Mouse (Mus musculus) brain, embryonic 14.5 days (tissue): ENCODE results near the gene Chad. TPM values are rescaled to one million over a fixed set of nuclear protein-coding genes. Genes with fewer than 3 reads are reported as not detected.

Experiments used
- DNase-seq: peaks from one replicate; pipeline ENCODE4 v3.0.0-alpha.2; 2011; ENCODE audit warnings: low read depth
- CTCF ChIP-seq: fragments of 200-500 bp; IDR thresholded peaks from 2 replicates; pipeline ENCODE4 v1.5.1; 2012; ENCODE audit warnings: inconsistent platforms, mild to moderate bottlenecking, moderate library complexity, borderline replicate concordance; ENCODE audit not compliant: insufficient read depth, insufficient read length; ENCODE audit errors: extremely low read depth
- POLR2A ChIP-seq: fragments of 200-500 bp; IDR thresholded peaks from 2 replicates; pipeline ENCODE4 v1.6.1; 2012; ENCODE audit warnings: mild to moderate bottlenecking, inconsistent platforms, borderline replicate concordance; ENCODE audit not compliant: poor library complexity, insufficient read depth, insufficient read length, severe bottlenecking; ENCODE audit errors: extremely low read depth
- polyA plus RNA-seq: library from polyadenylated mRNA; depleted of rRNA; stranded (reverse); fragments of >200 nt; gene quantifications from 2 replicates; pipeline ENCODE4 v1.2.3, GENCODE M21; 2012

Chad gene
- polyA plus RNA-seq, 1 experiment = 0.44 TPM

GRCm38 (mm10) chr11:94571850-94572249 is 7.0 kb downstream of the Chad start:
- no peak for DNase-seq
- TF ChIP-seq POLR2A (no peak), CTCF (no peak)

- no peak; the same call in 1 of the 2 replicates for TF ChIP-seq CTCF
- no peak for TF ChIP-seq POLR2A
- no peak for DNase-seq
Measured at GRCm38 (mm10) chr11:94574560-94574959, 9.7 kb downstream of the Chad start.

GRCm38 (mm10) chr11:94575036-94575435 is 10.2 kb downstream of the Chad start:
- no peak for DNase-seq
- TF ChIP-seq POLR2A = no peak
- no peak for TF ChIP-seq CTCF

- DNase-seq = no peak
- TF ChIP-seq POLR2A = no peak
Measured at GRCm38 (mm10) chr11:94576361-94576760, 11.5 kb downstream of the Chad start.

GRCm38 (mm10) chr11:94580111-94580740 is 15.4 kb downstream of the Chad start:
- DNase-seq = no peak
- no peak for TF ChIP-seq CTCF

GRCm38 (mm10) chr11:94585091-94585490 is 20.2 kb downstream of the Chad start:
- TF ChIP-seq POLR2A (no peak), CTCF (no peak)

GRCm38 (mm10) chr11:94587511-94587910 is 22.7 kb downstream of the Chad start:
- TF ChIP-seq CTCF = no peak
- DNase-seq = no peak

More at GRCm38 (mm10) chr11:94585091-94585490, 20.2 kb downstream of the Chad start:
- DNase-seq = no peak

- no peak for TF ChIP-seq CTCF
- no peak for TF ChIP-seq POLR2A
- no peak for DNase-seq
Measured at GRCm38 (mm10) chr11:94596311-94596852, 31.5 kb downstream of the Chad start.

- DNase-seq = no peak
- no peak for TF ChIP-seq POLR2A
- TF ChIP-seq CTCF = no peak
Measured at GRCm38 (mm10) chr11:94597319-94597718, 32.5 kb downstream of the Chad start.

GRCm38 (mm10) chr11:94598437-94599120 is 33.7 kb downstream of the Chad start:
- no peak for DNase-seq
- no peak for TF ChIP-seq POLR2A
- no peak; the same call in 1 of the 2 replicates for TF ChIP-seq CTCF

GRCm38 (mm10) chr11:94600447-94600846 is 35.6 kb downstream of the Chad start:
- no peak for DNase-seq
- TF ChIP-seq CTCF (no peak), POLR2A (no peak)

- TF ChIP-seq CTCF (no peak), POLR2A (no peak)
- peak; percentile 83 for DNase-seq
Measured at GRCm38 (mm10) chr11:94601321-94602281, 36.8 kb downstream of the Chad start, which contains the start of gene Acsf2. TSS of gene Acsf2 (minus strand) at chr11:94601871.
